Mouse (Mus musculus) hindbrain, embryonic 13.5 days (tissue): ENCODE data around the gene Zcchc8. TPM values are rescaled to one million over a fixed set of nuclear protein-coding genes. Genes with fewer than 3 reads are reported as not detected.

Source experiments
- ATAC-seq: fragments of 200-750 bp; cut with Nextera tagmentation; 2 replicates; pipeline ENCODE4 v1.8.0; 2017; ENCODE audit warnings: moderate TSS enrichment; ENCODE audit not compliant: low FRiP score
- H3K27ac ChIP-seq: fragments of 300-500 bp; sonication (generic); 2 replicates; pipeline ENCODE4 v1.5.1; 2015; ENCODE audit warnings: inconsistent platforms, mild to moderate bottlenecking, moderate library complexity
- H3K27me3 ChIP-seq: fragments of 300-500 bp; sonication (generic); 2 replicates; pipeline ENCODE4 v1.6.1; 2015; ENCODE audit warnings: mild to moderate bottlenecking, inconsistent platforms
- H3K36me3 ChIP-seq: fragments of 300-500 bp; sonication (generic); 2 replicates; pipeline ENCODE4 v1.6.1; 2015; ENCODE audit warnings: mild to moderate bottlenecking, inconsistent platforms
- H3K4me1 ChIP-seq: fragments of 300-500 bp; sonication (generic); replicated peaks from 2 replicates; pipeline ENCODE4 v1.6.1; 2015; ENCODE audit warnings: inconsistent platforms
- H3K4me2 ChIP-seq: fragments of 300-500 bp; sonication (generic); 2 replicates; pipeline ENCODE4 v1.6.1; 2015; ENCODE audit warnings: inconsistent platforms, mild to moderate bottlenecking, moderate library complexity
- H3K4me3 ChIP-seq: fragments of 300-500 bp; sonication (generic); 2 replicates; pipeline ENCODE4 v1.5.1; 2015; ENCODE audit warnings: mild to moderate bottlenecking, inconsistent platforms
- H3K9ac ChIP-seq: fragments of 300-500 bp; sonication (generic); 2 replicates; pipeline ENCODE4 v1.6.1; 2015; ENCODE audit warnings: mild to moderate bottlenecking, inconsistent platforms
- H3K9me3 ChIP-seq: fragments of 300-500 bp; sonication (generic); 2 replicates; pipeline ENCODE4 v1.6.1; 2016; ENCODE audit warnings: inconsistent platforms
- WGBS: fragments of 180-500 bp; shearing (Covaris S2); methylation state at CpG from one replicate; pipeline ENCODE4 v1.1.7; 2015; 5-methylcytosine and 5-hydroxymethylcytosine counted together
- polyA plus RNA-seq: library from polyadenylated mRNA; unstranded; fragments of >200 nt; fragmentation: Nextera tagmentation; extraction: Ambion mirVana; gene quantifications from 2 replicates; pipeline ENCODE4 v1.2.1, GENCODE M21; 2015

Gene Zcchc8
- polyA plus RNA-seq, 1 experiment from 2014 or later = 70.7 TPM

DNA sequence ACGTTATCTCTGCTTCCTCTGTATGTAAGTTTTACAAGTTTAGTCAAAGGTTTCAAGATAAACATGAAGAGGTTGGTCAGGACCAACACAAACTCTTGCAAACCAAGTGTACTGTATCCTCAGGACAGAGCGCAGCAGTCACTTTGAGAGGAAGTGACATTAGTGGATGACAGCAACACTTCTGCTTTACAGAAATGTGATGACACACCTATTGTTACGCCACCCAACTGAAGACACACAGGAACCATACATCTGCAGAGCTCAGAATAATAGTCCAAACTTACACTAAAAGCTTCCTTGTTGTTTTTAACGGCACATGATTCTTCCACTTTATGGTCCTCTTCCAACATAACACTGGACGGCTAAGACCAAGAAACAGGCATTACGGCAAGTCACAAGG lies 7.1 kb downstream of the Zcchc8 start:
- Histone ChIP-seq H3K4me3 (no peak overlapping the region), H3K27me3 (no peaks in the 10 kb centered on the region), H3K4me1 (peaks cover 19% of the 10 kb centered on the region), H3K9ac (no peak overlapping the region), H3K4me2 (no peak overlapping the region), H3K36me3 (peaks cover 82% of the 10 kb centered on the region), H3K27ac (no peak overlapping the region), H3K9me3 (no peaks in the 10 kb centered on the region)
- no peak for ATAC-seq
- 95% methylated on average over 6 of the region's 6 CpGs for WGBS

DNA sequence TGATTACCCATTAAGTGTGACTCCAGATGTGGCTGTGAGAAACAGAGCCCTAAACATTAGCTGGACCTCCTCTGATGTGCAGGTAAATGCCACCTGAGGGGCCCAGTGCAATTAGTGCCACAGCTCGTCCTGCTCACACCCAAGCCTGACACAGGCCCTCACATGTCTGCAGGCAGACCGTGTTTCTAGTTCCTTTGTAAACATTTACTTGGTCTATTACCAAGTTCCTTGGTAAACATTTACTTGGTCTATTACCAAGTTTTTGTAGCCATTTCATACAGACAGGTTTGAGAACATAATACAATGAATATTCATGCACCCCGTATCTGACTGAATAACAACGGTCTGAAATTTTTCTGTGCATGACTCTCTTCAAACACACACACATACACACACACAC lies 11.3 kb downstream of the Zcchc8 start:
- ATAC-seq = no peak
- Histone ChIP-seq H3K4me2 (no peak overlapping the region), H3K27ac (no peak overlapping the region), H3K27me3 (no peaks in the 10 kb centered on the region), H3K36me3 (peaks cover 95% of the 10 kb centered on the region), H3K9ac (no peak overlapping the region), H3K4me1 (no peaks in the 10 kb centered on the region), H3K9me3 (no peaks in the 10 kb centered on the region), H3K4me3 (no peak overlapping the region)
- 86% methylated on average over 4 of the region's 4 CpGs for WGBS

DNA sequence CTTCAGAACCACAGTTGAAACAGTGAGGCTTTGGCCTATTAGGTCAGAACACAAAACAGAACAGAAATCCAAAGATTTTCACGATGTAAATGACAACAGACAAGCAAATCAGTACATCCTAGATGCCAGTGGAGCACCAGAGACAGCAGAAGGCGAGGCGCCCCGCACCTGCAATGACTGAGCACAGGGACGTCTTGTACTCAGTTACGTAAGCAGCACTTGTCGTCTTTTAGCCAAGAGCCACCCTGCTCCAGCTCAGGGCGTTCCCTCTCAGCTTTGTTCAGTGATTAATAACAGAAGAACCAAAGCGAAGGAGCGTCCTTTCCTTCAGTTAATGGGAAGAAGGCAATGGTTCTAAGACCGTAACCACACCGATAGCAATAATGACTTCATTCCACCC lies 12.3 kb downstream of the Zcchc8 start:
- 94% methylated on average over 12 of the region's 12 CpGs for WGBS
- Histone ChIP-seq H3K9me3 (no peaks in the 10 kb centered on the region), H3K4me3 (no peak overlapping the region), H3K27ac (no peak overlapping the region), H3K36me3 (peaks cover 94% of the 10 kb centered on the region), H3K4me2 (no peak overlapping the region), H3K27me3 (no peaks in the 10 kb centered on the region), H3K4me1 (no peaks in the 10 kb centered on the region), H3K9ac (no peak overlapping the region)
- no peak for ATAC-seq

DNA sequence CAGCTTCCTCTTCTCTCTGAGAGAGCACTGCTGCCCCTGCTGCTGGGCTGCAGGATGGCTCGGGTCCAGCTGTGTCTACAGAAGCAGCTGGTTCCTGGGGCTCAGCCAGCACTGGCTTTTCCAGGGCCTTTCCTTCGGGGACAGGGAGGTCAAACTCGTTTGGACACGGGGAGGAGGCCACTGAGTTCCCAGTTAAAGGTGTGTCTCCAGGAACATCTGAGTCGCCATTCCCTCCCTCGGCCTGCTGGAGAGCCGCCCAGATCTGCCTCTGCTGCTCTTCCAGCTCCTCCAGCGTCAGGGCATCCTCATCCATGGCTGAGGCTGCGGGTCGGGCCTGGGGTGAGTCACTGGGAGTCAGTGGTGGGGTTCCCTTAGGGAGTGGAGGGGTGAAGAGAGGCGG lies 20.3 kb downstream of the Zcchc8 start:
- no peak overlapping the region for H3K4me2 ChIP-seq
- WGBS = 78% methylated on average over 11 of the region's 11 CpGs

DNA sequence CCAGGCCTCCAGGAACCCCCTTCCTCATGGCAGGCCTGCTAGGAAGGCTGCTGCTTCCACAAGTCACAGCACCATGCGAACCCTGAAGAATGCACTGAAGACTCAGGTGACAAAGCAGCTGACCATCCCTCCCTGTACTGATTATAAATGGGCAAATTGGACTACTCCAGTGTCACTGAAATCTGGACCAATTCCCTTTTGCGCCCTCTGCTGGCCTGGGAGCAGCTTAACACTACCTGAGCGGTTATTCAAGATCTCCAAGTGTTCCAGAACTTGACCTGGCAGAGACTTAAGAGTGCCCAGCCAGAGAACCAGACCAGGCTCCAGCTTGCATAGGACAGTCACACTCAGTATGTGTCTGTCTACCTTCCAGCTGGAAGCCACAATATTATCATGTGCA lies 21.7 kb downstream of the Zcchc8 start:
- ATAC-seq = no peak
- no peaks in the 10 kb centered on the region for H3K27me3 ChIP-seq

More for the DNA sequence above, 20.3 kb downstream of the Zcchc8 start:
- H3K27me3 ChIP-seq = no peaks in the 10 kb centered on the region
- no peak overlapping the region for H3K27ac ChIP-seq
- peaks cover 81% of the 10 kb centered on the region for H3K36me3 ChIP-seq
- ATAC-seq = no peak
- H3K9me3 ChIP-seq = no peaks in the 10 kb centered on the region
- no peaks in the 10 kb centered on the region for H3K4me1 ChIP-seq
- no peak overlapping the region for H3K4me3 ChIP-seq
- H3K9ac ChIP-seq = no peak overlapping the region

DNA sequence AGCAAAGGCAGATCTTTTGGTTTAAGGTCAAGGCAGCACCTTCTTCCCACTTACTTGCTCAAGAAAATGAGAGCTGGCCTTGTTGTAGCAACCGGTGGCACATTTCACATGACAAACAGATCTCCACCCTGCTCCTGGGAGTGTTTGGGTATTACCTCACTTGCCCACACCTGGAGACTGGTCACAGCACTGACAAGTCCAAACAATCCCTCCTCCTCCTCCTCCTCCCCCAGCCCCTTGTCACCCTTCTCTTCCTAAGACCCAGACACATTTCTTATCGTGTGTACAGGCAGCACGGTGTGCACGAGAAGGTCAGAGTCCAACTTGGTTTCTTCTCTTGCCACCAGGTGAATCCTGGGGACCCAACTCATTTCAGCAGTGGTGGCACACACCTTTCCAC lies 23.9 kb downstream of the Zcchc8 start:
- no peaks in the 10 kb centered on the region for H3K4me1 ChIP-seq
- no peak overlapping the region for H3K4me3 ChIP-seq
- H3K27ac ChIP-seq = no peak overlapping the region
- ATAC-seq = no peak
- no peaks in the 10 kb centered on the region for H3K9me3 ChIP-seq
- H3K4me2 ChIP-seq = no peak overlapping the region
- peaks cover 45% of the 10 kb centered on the region for H3K36me3 ChIP-seq
- no peaks in the 10 kb centered on the region for H3K27me3 ChIP-seq
- 95% methylated on average over 4 of the region's 4 CpGs for whole genome bisulfite sequencing
- H3K9ac ChIP-seq = no peak overlapping the region

More for the DNA sequence above, 21.7 kb downstream of the Zcchc8 start:
- Histone ChIP-seq H3K4me1 (no peaks in the 10 kb centered on the region), H3K9me3 (no peaks in the 10 kb centered on the region), H3K4me3 (no peak overlapping the region), H3K27ac (no peak overlapping the region), H3K4me2 (no peak overlapping the region), H3K9ac (no peak overlapping the region), H3K36me3 (peaks cover 67% of the 10 kb centered on the region)
- 30% methylated on average over 3 of the region's 3 CpGs for WGBS

DNA sequence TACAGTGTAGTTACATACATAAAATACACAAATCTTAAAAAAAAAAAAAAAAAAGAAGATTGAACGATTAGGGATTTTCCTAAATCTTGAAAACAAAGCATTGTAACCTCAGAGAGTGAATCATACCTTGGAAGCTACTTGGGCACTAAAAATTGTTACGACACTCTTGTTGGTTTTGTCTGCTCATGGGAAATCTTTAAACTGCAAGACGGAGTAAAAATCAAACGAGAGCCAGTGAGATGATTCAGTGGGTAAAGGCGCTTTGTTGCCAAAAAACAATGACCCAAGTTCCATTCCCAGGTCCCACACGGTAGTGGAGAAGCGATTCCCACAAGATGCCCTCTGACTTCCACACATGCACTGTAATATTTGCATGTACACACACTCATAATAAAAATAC lies 24.7 kb downstream of the Zcchc8 start:
- H3K4me1 ChIP-seq = no peaks in the 10 kb centered on the region
- H3K9me3 ChIP-seq = no peaks in the 10 kb centered on the region
- H3K4me3 ChIP-seq = no peak overlapping the region
- H3K36me3 ChIP-seq = peaks cover 39% of the 10 kb centered on the region
- no peaks in the 10 kb centered on the region for H3K27me3 ChIP-seq
- ATAC-seq = no peak
- no peak overlapping the region for H3K4me2 ChIP-seq
- no peak overlapping the region for H3K9ac ChIP-seq
- H3K27ac ChIP-seq = no peak overlapping the region
- 95% methylated on average over 7 of the region's 7 CpGs for WGBS

DNA sequence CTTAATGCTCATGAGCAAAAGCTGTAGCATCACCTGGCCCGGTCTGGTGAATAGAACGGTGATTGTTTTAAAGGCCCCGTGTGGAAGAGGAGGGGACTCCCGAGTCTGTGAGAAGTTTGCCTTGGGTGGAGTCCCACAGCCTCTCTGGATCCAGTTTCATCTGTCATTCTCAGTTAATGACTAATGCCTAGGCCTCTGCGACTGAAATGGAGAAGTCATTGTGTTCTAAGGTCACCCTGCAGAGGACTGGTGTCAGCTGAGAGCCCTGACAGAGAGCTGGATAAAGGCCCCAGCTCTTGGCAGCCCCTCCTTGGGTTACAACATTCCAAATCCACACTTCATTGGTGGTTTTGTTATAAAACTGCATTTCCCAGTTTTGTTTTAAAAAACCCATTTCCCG lies 26.4 kb downstream of the Zcchc8 start:
- peaks cover 24% of the 10 kb centered on the region for H3K36me3 ChIP-seq
- 67% methylated on average over 6 of the region's 6 CpGs for WGBS

DNA sequence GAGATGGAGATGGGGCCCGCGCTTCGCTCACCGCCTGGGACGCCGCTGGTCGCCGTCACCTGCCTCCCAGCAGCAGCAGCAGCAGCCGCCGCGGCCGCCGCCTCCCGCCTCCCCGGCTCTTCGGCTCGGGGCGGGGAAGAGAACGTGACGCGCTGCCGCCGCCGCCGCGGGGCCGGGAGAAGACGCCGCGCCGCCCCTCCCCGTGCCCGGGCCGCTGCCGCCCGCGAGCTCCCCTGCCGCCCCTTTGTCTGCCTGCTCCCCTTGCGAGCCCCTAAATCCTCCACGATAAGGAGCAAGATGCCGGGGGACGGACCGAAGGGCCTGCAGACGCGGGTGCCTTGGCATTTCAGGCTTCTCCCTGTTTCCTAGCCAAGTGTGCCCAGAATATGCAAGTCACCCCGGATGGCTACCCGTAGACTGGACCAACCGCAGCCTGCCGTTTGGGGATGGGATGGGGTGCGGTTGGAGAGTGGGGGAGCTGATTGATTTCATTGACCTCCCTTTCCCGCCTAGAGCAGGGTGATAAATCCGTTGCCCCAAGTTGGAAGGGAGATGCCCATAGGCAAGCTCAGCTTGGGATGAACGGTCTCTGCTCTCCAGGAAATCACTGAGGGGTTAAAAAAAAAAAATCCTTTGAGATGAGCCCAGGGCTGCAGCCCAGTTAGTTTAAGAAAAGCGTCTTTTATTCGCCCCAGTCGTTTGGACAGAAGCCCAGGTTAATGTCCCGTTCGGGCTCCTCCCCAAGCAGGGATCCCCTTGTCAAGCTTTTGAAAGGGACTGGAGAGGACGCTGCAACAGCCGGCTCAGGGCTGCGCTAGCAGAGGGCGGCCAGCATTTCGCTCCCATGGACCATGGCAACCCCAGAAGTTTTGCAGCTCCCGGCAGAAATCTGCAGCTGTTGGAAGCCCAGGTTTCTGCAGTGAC lies 36.4 kb downstream of the Zcchc8 start, which contains the start of gene Clip1:
Gene Clip1 (minus strand): TSS at position 398 of the 924 bp plus-strand sequence.
- peak; percentile 79 for ATAC-seq
- H3K4me3 ChIP-seq = peak within 1 kb of the TSS; percentile 95
- no peaks in the 10 kb centered on the region for H3K9me3 ChIP-seq
- H3K9ac ChIP-seq = peak within 1 kb of the TSS; percentile 100
- peaks cover 41% of the 10 kb centered on the region for H3K4me1 ChIP-seq
- H3K27ac ChIP-seq = peak within 1 kb of the TSS; percentile 100
- no peaks in the 10 kb centered on the region for H3K36me3 ChIP-seq
- H3K4me2 ChIP-seq = peak within 1 kb of the TSS; percentile 70
- under 1% methylated on average over 49 of the region's 64 CpGs for WGBS
- H3K27me3 ChIP-seq = no peaks in the 10 kb centered on the region

More for the DNA sequence above, 26.4 kb downstream of the Zcchc8 start:
- H3K27me3 ChIP-seq = no peaks in the 10 kb centered on the region
- no peaks in the 10 kb centered on the region for H3K4me1 ChIP-seq
- ATAC-seq = no peak
- no peaks in the 10 kb centered on the region for H3K9me3 ChIP-seq
- no peak overlapping the region for H3K9ac ChIP-seq
- H3K4me2 ChIP-seq = no peak overlapping the region
- no peak overlapping the region for H3K4me3 ChIP-seq
- H3K27ac ChIP-seq = no peak overlapping the region

DNA sequence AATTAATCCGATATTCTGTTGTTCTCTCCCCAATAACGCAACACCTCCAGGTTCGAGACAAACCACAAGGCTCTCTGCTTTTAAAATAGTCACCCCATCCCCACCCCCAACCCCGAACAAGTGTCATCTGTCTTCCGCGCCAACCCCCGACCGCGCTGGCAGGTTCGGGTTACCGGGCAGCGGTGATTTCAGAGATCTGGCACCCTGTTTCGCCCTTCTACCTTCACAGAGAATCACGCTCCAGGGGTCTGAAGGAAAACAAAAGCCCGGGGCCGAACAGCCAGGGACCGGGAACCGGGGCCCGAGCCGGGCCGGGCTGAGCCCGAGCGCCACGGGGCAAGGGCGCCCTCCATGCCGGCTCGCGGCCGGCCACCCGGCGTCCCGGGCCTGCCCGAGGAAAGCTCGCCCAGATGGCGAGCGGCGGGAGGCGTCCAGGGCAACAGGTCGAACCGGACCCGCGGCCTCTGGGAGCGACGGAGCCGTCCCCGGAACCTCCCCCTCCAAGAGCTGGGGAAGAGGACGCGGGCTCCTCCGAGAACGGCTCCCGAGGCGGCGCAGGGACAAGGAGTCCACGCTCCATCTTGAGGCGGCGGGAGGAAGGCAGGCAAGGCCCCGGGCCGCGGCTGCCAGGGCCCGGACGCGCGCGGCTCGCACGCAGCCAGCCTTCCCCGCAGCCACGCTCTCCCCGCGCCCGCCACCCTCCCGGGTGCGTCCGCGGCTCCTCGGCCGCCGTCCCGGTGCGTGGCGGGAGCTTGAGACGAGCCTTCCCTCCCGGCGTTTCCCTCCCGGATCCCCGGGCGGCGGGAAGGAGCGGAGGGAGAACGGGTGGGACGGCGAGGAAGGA lies 37.3 kb downstream of the Zcchc8 start:
- peak; percentile 68 for ATAC-seq
- Histone ChIP-seq H3K9ac (peak overlapping the region; percentile 100), H3K4me2 (peak overlapping the region; percentile 70), H3K27ac (peak overlapping the region; percentile 100), H3K36me3 (no peaks in the 10 kb centered on the region), H3K9me3 (no peaks in the 10 kb centered on the region), H3K27me3 (no peaks in the 10 kb centered on the region), H3K4me3 (peak overlapping the region; percentile 95), H3K4me1 (peaks cover 42% of the 10 kb centered on the region)
- WGBS = under 1% methylated on average over 84 of the region's 92 CpGs

DNA sequence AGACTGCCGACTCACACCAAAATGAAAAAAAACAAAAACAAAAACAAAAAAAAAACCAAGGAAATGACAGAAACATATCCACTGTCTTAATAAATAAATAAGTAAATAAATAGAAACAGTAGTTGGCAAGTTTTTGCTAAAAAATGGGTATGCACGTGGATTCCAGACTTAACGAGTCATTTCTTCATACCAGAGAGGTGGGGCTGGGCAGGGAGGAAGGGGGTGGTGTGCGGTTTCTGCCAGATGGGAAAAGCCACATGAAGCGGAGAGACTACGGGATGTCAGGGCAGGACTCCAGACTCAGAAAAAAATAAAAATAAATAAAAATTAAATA lies 37.9 kb downstream of the Zcchc8 start:
- Histone ChIP-seq H3K27me3 (no peaks in the 10 kb centered on the region), H3K9ac (peak overlapping the region; percentile 100), H3K4me2 (peak overlapping the region; percentile 70), H3K4me1 (peaks cover 42% of the 10 kb centered on the region), H3K4me3 (peak overlapping the region; percentile 95), H3K36me3 (no peaks in the 10 kb centered on the region), H3K9me3 (no peaks in the 10 kb centered on the region), H3K27ac (peak overlapping the region; percentile 100)
- peak; percentile 52 for ATAC-seq
- 0% methylated on average over 6 of the region's 6 CpGs for WGBS

DNA sequence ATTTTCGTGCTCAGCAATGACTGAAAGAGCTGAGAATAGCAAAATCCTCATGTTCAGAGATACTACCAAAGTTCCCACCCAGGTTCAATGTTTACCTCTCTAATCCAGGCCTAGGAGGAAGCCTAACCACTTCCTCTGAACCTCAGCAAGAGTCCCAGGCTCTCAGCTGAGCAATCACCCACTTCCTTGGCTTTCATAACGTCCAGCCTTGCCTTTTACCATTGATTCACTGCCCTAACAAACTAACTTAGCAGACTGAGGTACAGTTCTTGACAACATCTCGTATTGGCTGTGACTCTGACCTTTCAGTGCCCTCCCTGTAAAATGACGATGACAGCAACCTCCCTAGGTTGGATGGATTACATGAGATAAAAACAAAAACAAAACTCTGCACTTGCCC lies 38.5 kb downstream of the Zcchc8 start:
- WGBS = 39% methylated on average over 4 of the region's 4 CpGs

More for the DNA sequence above, 38.5 kb downstream of the Zcchc8 start:
- no peak for ATAC-seq
- H3K27me3 ChIP-seq = no peaks in the 10 kb centered on the region
- peak overlapping the region; percentile 95 for H3K4me3 ChIP-seq
- H3K9ac ChIP-seq = peak overlapping the region; percentile 100
- H3K27ac ChIP-seq = peak overlapping the region; percentile 100; the same call in 1 of the 2 replicates
- H3K36me3 ChIP-seq = 0 out of 2 replicates have a peak, but pooled peaks cover 1% of the 10 kb centered on the region
- H3K9me3 ChIP-seq = no peaks in the 10 kb centered on the region
- peaks cover 42% of the 10 kb centered on the region for H3K4me1 ChIP-seq
- peak overlapping the region; percentile 70 for H3K4me2 ChIP-seq
